Mouse (Mus musculus): ENCODE results near the gene Rnf6.
"Not testable (repeated sequence)": the region's sequence is repeated elsewhere in the genome, so short reads cannot be mapped to it uniquely, and the experiment has no call there.

Rnf6 gene

DNA sequence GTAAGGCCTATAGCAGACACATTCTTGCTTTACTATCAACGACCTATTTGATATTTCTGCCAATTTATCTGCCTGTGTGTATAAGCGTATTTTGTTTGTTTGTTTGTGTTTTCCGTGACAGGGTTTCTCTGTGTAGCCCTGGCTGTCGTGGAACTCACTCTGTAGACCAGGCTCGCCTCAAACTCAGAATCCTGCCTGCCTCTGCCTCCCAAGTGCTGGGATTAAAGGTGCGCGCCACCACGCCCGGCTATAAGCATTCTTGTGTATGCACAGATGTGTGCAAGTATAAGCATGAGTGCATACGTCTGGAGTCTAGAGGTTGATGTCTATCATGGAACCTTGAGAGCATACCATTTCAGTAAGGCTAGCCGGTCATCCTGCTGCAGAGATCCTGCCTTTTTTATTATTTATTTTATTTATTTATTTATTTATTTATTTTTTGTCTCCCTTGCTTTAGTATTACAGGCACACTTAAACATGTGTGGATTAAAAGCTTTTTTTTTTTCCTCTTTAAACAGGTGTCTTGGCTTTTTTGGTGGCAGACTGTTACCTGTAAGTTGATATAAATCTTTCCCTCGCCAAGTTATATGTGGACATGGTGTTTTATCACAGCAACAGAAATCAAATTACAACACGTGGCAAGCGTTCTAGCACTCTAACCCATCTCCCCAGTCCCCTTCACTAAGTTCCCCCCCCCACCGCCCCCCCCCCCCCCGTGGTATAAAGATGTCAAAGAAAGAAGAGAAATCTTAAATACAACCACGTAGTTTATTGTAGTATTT, 8.7 kb upstream of the Rnf6 start:
- DNase-seq = no peak

GRCm38 (mm10) chr5:146227496-146227895, 6.1 kb upstream of the Rnf6 start:
- no peak for DNase-seq

- no peak for DNase-seq
These were observed 2.4 kb upstream of the Rnf6 start for GRCm38 (mm10) chr5:146223786-146224185.

DNA sequence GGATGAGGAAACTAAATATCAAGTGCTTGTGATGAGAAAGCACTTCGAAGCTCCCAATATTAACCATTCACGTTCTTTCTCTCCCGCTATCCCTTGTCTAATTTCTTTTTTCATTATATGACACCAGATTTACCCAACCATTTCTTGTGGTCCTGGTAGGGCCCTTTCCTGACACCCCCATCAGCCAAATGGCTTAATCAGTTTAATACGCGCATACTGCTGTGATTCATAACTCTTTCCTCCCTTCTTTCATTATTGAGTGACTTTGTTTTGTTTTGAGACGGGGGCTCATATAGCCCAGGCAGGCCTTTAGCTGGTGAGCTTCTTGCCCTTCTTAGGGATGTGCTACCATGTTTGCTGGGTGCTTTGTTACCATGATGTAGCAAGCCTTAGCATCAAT, 367 bp upstream of the Rnf6 start:
- no peak for DNase-seq

- DNase-seq = no peak
These were observed 865 bp downstream of the Rnf6 start for GRCm38 (mm10) chr5:146220501-146220878.

GRCm38 (mm10) chr5:146205537-146205936, 15.8 kb downstream of the Rnf6 start:
- no peak for DNase-seq

GRCm38 (mm10) chr5:146203921-146204320, 17.4 kb downstream of the Rnf6 start:
- no peak for DNase-seq

DNA sequence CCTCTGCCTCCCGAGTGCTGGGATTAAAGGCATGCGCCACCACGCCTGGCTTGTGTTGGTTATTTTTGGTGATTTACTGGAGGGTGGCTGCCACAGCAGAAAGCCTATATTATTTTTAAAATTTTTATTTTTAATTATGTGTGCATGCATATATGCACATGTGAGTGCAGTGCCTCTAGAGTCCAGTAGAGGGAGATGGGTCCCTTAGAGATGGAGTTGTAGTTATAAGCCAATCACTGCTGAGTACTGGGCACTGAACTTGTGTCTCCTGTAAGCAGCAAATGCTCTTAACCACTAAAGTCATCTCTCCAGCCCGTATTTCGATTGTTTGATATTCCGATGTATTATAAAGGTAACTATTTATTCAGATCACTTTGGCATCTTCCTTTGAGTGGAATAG, 20.8 kb downstream of the Rnf6 start:
- peak in 1 of 2 experiments; percentile 7 for DNase-seq

DNA sequence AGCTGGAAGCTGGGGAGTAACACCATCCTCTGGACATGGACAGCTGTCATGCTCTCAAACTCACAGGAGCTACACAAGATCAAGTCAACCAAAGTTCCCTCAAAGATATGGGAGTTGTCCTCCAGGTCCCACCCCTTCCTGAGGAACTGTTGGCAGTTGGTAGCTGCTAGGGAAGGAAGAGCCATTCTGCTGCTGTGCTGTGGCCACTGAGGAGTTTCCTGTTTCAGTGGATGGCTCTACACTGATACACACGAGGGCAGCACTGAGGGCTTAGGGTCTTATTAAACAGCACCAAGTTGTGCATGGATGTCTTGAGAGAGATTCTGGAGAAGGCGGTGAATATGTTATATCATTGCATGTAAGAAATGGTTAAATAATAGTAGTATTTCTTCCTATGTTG, 21.8 kb downstream of the Rnf6 start:
- no peak for DNase-seq

DNA sequence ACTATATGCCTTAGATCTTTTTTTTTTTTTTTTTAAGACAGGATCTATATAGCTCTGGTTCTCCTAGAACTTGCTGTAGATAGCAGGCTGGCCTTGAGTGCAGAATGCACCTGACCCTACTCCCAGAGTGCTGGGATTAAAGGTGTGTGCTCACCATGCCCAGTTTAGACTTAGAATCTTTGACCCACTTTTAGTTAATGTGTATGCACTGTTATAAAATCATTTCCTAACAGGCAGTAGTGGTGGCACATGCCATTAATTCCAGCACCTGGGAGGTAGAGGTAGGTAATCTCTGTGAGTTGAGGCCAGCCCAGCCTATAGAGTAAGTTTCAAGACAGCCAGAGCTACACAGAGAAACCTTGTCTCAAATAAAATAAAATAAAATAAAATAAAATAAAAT, 22.3 kb downstream of the Rnf6 start:
- no peak for DNase-seq

DNA sequence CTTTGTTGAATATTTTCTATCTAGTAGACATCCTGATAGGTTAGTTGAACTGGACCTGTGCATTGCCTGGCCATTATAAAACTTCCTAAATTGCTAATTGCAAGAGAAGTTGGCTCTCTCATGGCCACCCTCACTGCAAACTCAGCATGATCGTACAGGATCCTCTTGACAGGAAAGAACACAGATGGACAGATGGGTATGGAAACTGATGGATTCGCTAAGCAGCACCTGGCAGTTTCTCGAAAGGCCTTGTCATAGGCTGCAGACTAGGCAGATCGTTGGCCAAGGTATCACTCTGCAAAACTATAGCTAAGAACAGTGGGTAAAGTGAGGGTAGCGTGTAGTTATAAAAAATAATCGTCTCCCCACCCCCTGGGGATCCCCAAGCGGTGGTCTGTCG, 28.0 kb downstream of the Rnf6 start:
- DNase-seq = no peak

- no peak for DNase-seq
These were observed 30.7 kb downstream of the Rnf6 start for GRCm38 (mm10) chr5:146190501-146191269.

- DNase-seq = no peak
These were observed 31.3 kb downstream of the Rnf6 start for GRCm38 (mm10) chr5:146190093-146190492.

DNA sequence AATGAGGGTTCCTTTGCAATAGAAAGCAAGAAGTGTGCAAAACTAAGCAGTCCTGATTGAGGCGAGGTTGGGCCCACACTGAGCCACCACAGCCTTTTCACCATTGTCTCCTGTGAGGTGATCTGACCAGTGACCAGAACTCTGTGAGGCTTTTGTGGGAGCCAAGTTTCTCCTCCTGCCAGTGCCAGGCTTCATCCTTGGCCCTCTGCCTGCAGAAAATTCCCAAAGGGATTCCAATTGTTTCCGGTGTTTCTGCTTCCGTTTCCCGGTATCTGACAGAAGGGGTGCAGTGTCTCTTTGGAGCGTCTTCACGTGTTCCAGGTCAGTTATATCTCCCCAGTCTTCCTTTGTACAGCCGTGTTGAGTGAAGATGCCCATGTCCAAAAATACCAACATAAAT, 32.6 kb downstream of the Rnf6 start:
- no peak for DNase-seq

- DNase-seq = no peak
These were observed 33.2 kb downstream of the Rnf6 start for GRCm38 (mm10) chr5:146188144-146188543.

DNA sequence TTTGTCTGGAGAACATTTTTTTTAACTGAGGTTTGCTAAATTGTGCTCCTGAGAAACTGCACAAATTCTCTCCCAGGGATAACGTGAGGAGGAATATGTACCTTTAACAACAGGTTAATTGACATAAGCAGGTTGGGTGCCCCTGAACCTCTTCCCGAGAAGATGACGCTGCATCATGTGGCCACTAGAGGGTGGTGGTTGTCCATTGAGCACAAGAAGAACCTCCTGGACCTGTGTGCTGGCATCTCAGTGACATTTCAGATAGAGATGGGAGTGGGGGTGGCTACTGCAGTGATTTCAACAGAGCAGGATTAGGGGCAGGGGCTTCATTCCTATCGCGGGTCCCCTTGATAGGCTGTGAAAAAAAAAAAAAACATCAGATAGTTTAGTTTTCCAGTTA, 33.9 kb downstream of the Rnf6 start:
- DNase-seq = peak; percentile 67 to 69

GRCm38 (mm10) chr5:146185204-146185603, 36.2 kb downstream of the Rnf6 start, which contains the start of gene 1700001J03Rik:
TSS of gene 1700001J03Rik (minus strand) at chr5:146185304.
- not testable (repeated sequence) for DNase-seq

DNA sequence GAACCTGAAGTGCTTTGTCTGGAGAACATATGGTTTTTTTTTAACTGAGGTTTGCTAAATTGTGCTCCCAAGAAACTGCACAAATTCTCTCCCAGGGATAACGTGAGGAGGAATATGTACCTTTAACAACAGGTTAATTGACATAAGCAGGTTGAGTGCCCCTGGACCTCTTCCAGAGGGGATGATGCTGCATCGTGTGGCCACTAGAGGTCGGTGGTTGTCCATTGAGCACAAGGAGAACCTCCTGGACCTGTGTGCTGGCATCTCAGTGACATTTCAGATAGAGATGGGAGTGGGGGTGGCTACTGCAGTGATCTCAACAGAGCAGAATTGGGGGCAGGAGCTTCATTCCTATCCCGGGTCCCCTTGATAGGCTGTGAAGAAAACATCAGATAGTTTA, 48.6 kb downstream of the Rnf6 start:
- DNase-seq = not testable (repeated sequence)

- not testable (repeated sequence) for DNase-seq
These were observed 50.7 kb downstream of the Rnf6 start, which contains the start of gene Gm6309 for GRCm38 (mm10) chr5:146170621-146171020. TSS of gene Gm6309 (minus strand) at chr5:146170721.

DNA sequence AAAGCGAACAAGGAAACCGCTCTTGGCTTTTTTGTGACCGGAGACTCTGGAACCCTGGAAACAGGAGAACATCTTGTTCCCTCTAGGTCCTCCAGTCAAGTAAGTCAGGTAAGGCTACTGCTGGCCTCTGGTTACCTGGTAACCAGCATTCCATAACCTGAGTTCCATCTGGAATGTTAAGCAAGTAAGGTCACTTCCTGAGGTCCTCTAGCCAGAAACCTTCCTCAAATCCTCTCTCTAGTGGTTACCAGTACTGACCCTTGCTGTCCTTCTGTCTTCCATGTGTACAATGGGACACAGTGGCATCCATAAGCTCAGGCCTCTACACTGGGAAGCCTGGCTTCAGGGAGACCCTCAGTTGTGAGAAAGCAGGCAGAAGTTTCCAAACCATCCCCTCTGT, 60.9 kb downstream of the Rnf6 start, which contains the start of gene Gm5565:
Gene Gm5565, minus strand, starts transcription at position 101 of the 400 bp plus-strand sequence.
- not testable (repeated sequence) for DNase-seq
